Mouse (Mus musculus): ENCODE results near the gene A530084C06Rik. TPM values are rescaled to one million over a fixed set of nuclear protein-coding genes. Genes with fewer than 3 reads are reported as not detected.

A530084C06Rik gene
- 0.12 and 0.16 TPM in 2 replicates for polyA plus RNA-seq (2012; rRNA removed)

DNA sequence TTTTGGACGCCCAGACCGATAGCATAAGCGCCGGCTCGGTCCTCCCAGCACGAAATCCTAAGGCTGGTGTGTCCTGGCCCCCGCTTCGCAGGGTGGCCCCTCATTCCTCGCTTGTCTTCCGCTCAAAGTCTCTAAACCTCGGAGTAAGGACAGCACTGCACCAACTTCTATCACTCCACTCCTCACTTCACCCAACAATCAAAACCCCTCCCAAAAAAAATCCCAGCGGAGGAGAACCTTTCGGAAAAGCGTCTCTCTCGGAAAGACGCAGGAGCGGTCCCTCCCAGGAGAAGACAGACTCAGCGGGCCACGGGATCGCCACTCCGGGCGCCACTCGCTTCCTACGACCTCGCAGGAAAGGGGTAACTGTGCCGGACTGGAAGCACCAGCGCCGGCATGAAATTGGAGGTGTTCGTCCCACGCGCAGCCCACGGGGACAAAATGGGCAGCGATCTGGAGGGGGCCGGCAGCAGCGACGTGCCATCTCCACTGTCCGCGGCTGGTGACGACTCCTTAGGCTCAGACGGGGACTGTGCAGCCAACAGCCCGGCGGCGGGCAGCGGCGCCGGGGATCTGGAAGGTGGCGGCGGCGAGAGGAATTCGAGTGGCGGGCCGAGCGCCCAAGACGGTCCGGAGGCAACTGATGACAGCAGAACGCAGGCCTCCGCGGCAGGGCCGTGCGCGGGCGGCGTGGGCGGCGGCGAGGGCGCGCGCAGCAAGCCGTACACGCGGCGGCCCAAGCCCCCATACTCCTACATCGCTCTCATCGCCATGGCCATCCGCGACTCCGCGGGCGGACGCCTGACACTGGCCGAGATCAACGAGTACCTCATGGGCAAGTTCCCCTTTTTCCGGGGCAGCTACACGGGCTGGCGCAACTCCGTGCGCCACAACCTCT lies at the start of gene A530084C06Rik:
TSS of gene A530084C06Rik (minus strand) at position 813 of the 898 bp plus-strand sequence.
- WGBS: under 1% methylated on average over 88 of the region's 88 CpGs
- no peak for DNase-seq (ENCODE audit: low read depth, low spot score)

DNA sequence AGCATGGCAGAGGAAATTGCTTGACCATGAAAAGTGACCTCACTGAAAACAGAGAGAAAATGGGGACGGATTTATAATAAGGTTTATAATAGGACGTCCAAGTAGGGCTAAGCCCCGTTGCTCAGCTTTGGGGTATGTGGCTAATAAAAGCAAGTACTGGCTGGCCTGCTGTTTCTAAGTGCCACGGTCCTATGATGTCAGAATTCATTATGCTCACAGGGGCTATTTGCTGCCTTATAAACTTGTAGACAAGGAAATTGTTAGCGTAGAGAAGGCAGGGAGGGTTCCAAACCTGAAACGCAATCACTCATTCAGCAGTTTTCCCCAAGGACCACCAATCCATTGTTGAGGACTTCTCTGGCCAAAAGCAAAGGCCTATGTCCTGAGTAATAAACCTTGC lies 44.8 kb upstream of the A530084C06Rik start:
- WGBS: 74% methylated on average over 6 of the region's 6 CpGs
- DNase-seq (ENCODE audit: low read depth, low spot score): no peak

DNA sequence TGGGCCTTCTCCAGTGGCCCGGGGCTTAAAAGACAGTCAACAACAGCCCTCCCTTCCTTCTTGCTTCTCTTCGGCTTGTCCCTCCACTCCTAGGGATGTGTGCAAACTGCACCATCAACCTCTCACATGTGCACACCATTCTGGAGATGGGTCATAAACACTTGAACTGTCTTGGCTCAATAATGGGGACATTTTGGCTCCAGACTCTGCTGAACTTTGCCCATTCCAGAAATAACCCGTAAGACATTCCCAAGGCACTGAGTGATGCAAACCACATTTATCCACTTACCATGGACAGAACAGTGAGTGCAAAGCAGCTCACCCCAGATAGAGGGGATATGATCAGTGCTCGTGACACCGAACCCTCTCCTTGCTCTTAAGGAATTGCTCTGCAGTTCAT lies 40.4 kb upstream of the A530084C06Rik start:
- WGBS: 55% methylated on average over 5 of the region's 5 CpGs
- no peak for DNase-seq (ENCODE audit: low read depth, low spot score)

DNA sequence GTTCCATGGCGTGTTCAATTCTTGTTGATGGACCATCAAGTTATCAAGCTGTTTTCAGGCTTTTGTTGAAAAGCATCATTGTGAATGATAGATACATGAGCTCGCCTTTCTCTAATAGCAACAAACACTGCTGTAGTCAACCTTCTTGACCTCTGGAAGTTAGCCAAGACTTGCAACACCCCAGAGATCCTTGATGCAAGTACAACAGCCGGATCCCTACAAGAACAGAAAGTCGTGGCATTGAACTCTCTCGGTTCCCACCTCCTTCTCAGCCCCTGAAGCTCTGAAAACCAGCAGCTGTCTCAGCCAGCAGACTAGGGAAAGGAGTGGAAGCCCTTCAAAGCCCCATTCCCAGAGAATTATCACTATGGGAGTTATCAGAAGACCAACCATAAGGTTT lies 28.2 kb upstream of the A530084C06Rik start:
- WGBS: 66% methylated on average over 5 of the region's 5 CpGs
- DNase-seq (ENCODE audit: low read depth, low spot score): no peak

DNA sequence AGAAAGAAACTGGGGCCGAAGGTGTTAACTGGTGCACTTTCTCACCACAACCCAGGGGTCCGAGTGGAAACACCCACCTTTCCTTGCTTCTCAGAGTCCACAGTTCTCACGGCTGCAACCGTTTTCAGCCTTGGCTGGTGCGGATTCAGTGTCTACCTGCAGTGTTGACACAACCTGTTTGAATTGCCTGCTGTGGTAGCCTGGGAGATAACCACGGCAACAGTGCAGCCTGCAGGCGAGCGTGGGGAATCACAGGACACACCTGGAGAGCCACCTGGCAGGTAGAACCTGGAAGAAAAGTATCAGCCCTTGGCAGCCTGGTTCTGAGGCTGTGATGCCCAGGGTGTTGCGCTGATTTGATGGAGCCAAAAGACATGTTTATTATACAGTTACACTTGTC lies 20.7 kb upstream of the A530084C06Rik start:
- WGBS: 33% methylated on average over 9 of the region's 9 CpGs
- no peak for DNase-seq (ENCODE audit: low read depth, low spot score)

DNA sequence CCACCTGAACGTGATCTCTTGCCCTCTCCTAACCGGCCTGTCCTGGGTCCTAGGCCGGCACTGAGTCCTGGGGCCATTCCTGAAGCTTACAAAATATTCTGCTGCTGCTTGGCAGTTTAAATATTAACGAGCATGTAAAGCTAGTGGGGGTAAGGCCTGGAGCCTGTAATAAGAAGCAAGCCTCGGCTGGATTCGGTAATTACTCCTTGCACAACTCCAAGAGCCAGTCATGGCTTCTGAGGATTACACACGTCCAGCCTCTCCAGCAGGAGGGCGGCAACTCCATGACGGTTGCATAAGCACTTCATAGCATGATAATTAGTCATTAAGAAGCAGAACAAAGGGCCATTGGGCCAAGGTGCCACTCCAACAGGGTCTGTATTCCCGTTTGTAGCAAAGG lies 19.3 kb upstream of the A530084C06Rik start:
- 20% methylated on average over 10 of the region's 10 CpGs for WGBS
- DNase-seq (ENCODE audit: low read depth, low spot score): no peak

DNA sequence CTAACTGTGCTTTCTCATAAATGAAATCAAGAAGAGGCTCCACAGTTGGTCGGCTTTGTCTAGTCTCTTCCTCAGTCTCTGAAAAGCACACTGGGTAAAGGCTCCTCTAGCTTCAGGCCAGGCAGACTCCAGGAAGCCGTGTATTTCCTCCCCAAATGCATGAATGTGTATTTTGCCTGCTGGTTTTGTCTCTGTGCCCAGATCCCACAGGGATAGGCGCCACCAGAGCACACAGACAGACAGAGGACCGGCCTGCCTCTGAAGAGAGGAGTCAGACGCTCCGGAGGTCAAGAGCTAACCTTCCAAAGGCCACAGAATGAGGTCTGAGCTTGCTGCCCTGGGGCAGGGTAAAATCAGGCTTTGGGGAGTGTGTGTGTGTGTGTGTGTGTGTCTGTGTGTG lies 18.4 kb upstream of the A530084C06Rik start:
- 15% methylated on average over 6 of the region's 6 CpGs for WGBS
- DNase-seq (ENCODE audit: low read depth, low spot score): no peak

DNA sequence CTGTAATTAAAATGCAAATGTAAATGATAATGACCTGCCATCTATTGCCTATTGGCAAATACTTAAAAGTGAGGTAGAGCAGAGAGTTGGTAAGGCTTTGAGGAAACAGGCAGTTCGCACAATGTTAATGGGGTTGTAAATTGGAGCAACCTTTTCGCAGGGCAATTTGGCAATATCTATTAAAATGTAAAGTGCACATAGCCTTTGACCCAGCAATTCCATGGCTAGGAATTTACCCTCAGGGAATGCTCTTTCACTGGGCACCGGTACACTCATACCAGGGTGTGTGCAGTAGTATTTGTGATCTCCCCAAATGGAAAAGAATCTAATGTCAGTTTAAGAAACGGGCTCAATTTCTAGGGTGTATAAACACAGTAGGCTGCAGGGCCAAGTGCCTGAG lies 17.6 kb upstream of the A530084C06Rik start:
- DNase-seq (ENCODE audit: low read depth, low spot score): no peak
- 21% methylated on average over 4 of the region's 4 CpGs for WGBS

DNA sequence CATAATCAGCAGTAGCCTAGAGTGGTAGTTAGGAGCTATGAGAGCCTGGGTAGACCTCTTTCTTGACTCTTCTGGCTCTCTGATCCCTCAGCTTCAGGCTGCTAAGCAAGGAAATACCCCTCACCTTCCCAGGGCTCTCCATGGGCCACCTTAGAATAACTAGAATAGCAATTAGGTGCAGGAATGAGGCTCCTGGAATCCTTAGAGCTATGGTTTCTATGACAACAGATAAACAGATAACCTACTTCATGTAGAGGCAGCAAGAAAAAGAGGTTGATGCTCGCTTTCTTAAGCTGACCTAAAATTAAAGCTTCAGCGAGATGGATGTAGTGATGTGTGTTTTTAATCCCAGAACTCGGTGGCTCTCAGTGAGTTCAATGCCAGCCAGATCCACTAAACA lies 15.5 kb upstream of the A530084C06Rik start:
- no peak for DNase-seq (ENCODE audit: low read depth, low spot score)
- 91% methylated on average over 3 of the region's 3 CpGs for WGBS

DNA sequence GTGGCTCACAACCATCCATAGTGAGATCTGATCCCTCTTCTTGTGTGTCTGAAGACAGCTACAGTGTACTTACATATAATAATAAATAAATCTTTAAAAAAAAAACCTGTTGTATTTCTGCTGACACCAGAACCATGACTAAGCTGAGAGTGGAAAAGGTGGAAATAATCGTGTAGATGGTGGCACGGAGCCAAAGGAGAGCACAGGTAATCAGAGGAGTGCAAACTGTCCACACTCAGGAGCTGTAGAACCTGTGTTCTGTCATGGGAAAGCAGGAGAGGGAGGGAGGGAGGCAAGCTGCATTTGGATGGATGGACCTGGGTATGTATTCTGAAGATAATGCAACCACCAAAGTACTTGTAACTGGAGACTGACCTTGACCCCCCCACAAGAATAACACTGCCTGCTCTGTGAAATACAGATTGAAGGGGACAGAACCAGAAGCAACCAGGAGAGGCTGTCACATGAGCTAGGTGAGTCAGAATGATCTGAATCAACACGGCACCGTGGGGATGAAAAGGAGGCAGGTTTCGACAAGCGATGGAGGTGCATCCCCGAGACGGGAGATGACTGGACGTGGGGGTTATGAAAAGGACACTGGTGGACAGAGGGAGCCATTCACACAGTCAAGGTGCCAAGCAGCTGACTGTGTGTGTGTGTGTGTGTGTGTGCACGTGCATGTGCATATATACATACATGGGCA lies 13.8 kb upstream of the A530084C06Rik start:
- no peak for DNase-seq (ENCODE audit: low read depth, low spot score)

DNA sequence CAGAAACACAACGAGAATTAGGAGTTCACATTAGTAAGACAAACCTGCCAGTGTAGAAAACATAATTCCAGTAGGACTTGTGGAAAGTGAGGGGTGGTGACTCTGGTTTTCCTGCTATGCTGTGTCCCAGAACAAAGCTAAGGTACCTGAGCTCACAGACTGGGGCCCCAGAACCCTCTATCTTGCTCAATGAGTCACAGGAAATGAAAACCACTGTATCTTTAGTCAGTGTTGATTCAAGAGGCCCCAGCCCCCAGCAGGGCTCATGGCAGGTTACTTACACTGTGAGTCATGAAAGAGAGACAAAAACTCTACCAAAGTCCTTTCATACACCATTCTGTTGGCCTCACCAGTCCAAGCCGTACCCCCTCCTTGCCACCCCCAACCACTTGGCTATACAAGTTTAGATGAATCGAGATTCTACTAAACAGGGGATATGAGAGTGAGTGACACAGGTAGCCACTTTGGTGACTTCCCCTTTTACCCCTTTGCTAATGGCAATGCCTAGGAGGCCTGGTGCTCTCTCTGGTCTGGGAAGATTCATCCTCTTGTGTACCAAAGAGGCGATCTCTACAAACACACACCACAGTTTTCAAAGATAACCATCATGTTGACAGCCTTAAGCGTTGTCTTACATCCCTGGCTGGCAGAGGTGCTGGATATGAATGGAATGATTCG lies 8.6 kb upstream of the A530084C06Rik start:
- 71% methylated on average over 6 of the region's 6 CpGs for WGBS
- DNase-seq (ENCODE audit: low read depth, low spot score): no peak

More for the DNA sequence above, 13.8 kb upstream of the A530084C06Rik start:
- 80% methylated on average over 10 of the region's 10 CpGs for WGBS

DNA sequence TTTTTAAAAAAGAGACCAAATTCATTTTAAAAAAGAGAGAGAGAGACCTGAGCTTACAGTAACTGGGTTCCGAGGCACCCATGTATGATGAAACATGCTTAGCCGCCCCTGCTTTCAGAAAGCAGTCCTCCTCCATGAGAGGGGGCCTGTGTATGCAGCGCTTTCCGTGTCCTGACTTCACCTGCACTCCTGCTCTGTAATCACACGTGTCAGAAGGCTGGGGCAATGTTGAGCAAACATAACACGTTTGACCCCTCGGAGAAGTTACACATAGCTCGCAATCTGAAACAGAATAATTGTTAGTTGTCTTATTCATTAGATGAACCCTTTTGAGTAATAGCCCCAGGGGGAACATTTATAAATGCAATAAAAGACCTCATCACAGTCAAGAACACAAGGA lies 8.0 kb upstream of the A530084C06Rik start:
- no peak for DNase-seq (ENCODE audit: low read depth, low spot score)
- WGBS: 59% methylated on average over 8 of the region's 8 CpGs

DNA sequence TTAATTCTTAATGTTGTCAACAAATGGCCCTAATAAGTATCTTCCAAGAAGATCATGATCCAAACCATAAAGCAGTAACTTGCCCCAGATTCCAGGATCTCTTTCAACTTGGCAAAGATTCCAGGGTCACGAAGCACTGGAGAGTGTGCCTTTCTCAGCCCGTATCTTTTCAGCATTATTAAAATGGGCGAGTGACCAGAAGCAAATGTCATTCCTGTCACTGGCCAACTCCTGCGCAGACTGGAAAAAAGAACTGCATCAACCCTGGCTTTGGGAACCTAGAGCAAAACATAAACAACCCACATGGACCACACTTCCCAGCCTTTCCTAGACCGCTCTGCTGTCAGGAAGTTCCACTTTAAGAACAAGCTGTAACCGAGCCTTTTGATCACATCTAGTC lies 5.3 kb upstream of the A530084C06Rik start:
- 47% methylated on average over 6 of the region's 6 CpGs for WGBS

DNA sequence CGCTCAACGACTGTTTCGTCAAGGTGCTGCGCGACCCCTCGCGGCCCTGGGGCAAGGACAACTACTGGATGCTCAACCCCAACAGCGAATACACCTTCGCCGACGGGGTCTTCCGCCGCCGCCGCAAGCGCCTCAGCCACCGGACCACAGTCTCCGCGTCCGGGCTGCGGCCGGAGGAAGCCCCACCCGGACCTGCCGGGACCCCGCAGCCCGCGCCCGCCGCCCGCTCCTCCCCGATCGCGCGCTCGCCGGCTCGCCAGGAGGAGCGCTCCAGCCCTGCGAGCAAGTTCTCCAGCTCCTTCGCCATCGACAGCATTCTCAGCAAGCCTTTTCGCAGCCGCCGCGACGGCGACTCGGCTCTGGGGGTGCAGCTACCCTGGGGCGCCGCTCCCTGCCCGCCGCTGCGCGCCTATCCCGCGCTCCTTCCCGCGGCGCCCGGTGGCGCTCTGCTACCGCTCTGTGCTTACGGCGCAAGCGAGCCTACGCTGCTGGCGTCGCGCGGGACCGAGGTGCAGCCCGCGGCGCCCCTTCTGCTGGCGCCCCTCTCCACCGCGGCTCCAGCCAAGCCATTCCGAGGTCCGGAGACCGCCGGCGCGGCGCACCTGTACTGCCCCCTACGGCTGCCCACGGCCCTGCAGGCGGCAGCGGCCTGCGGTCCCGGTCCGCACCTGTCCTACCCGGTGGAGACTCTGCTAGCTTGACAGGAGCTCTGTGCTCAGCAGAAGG lies 449 bp upstream of the A530084C06Rik start:
- DNase-seq (ENCODE audit: low read depth, low spot score): no peak
- WGBS: under 1% methylated on average over 92 of the region's 92 CpGs

More for the DNA sequence above, 5.3 kb upstream of the A530084C06Rik start:
- DNase-seq (ENCODE audit: low read depth, low spot score): no peak

DNA sequence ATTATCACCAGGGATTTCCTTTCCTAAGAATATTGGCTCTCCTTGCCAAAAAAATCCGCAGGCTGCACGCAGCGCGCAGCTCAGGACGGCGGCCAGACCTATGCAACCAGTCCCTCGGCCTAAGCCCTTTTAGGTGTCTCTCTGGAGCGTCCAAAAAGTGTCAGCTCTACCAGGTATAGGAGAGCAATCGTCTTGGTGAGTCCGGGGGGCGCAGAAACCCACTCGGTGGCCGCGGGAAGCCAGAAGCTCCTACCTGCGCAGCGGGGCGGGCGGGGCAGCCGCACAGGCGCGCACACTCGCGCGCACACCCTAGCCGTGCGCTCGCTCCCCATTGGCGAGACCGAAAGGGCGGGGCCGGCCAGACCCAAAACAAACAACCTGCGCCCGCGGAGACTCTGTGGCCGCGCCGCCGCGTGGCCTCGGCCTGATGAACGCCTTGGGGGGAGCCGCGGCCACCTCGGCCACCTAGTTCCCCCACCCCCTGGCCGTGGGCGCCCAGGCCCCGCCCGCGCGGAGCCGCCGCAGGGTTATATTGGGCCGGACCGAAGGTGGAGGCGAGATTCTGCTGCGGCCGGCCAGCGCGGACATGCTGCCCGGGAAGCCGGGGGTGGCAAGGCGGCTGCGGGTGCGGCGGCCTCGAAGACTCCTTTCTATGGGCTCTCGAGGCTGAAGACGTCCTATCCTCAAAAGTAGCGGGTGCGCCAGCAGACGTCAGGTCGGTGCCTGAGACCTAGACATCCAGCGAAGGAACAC lies 1.2 kb downstream of the A530084C06Rik start:
- under 1% methylated on average over 73 of the region's 73 CpGs for WGBS
- no peak for DNase-seq (ENCODE audit: low read depth, low spot score)

DNA sequence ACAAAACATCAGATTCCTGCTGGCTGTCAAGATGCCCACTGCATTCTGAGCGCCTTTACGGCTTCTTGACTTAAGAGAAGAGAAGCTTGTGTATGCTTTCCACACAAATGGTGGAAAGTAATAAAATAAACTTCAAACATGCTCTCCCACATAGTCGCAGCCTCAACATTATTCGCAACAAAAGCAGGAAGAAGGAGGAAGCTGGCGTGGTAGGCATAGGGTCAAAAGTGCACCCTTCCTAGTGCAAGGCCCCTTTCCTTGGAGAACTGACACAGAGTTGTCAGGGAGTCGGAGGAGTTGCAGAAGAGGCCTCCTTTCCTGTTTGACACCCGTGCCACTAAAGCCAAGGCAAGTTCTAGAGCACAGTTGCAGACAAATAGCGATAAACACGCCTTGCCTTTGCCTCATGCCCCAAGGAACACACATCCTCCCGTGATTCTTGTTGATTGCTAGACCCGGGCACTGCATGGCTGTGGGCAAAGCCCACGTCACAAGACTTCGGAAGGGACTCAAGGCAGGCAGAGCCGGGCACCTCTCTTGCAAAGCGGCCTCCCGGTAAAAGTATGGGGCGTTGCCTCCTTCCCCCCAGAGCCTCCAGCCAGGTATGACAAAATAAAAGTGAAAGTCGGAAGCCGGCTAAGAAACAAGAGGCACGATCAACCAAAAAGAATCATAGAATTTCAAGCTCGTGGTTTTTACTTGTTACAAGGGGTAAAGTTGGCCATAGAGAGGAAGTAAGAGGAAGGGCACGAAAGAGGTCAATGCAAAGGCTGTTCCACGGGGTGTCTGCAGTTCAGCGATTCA lies 2.0 kb downstream of the A530084C06Rik start:
- WGBS: 18% methylated on average over 24 of the region's 24 CpGs
- DNase-seq (ENCODE audit: low read depth, low spot score): no peak

DNA sequence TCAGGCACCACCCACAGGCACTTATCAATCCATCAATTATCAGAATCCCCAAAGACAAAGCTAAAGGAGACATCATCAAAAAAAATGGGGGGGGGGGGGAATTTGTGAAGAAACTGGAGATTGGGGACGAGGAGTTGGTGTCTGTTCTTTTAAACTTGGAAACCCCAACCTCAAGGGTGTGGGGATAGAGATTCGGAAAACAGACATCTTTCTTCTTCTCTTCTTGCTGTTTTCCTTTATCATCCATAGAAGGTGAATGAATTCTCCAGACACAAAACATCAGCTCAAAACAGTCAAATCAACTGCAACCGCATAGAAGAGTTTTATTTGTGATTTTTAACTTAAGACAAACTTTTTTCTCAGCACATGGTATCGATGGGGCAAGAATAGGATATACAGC lies 3.3 kb downstream of the A530084C06Rik start, which contains the start of gene Foxq1:
TSS of gene Foxq1 (plus strand) at position 301 of the 400 bp plus-strand sequence.
- DNase-seq (ENCODE audit: low read depth, low spot score): no peak
- 96% methylated on average over 4 of the region's 4 CpGs for WGBS

DNA sequence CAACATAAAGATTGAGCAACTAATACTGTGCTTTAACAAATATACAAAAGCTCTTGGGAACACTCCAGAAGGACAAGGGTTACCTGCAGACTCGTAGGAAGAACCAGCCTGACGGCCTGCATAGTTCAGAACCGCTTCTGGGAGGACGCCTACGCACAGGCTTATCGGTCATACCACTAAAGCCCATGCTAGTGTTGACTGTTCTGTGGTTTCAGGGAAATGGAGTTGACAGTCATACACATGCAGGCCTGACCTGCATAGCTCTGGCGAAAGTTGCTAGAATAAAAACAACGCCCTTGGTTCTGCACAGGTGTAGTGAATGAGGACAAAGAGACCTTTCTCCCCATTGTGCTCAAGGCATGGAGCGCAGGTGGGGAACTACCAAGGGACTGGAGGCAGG lies 11.5 kb downstream of the A530084C06Rik start:
- peak; percentile 25 for DNase-seq (ENCODE audit: low read depth, low spot score)
- WGBS: 37% methylated on average over 9 of the region's 9 CpGs

Measured in large intestine, adult 2 months (tissue).